Mouse (Mus musculus): ENCODE measurements at regions not wholly inside any gene's neighbourhood (a gene's known extent, or its start where the extent isn't known, plus 50 kb on each side); places are given as distances from the start of the nearest gene placed in this dataset.
A peak's percentile ranks its signal among the peaks of the same experiment; 100 is the strongest.

- no peak for DNase-seq (ENCODE audit: low spot score)
Measured at GRCm38 (mm10) chr13:112037731-112038380, 229.1 kb upstream of the Map3k1 start.

- peak; percentile 57 for DNase-seq (ENCODE audit: low spot score)
Measured at GRCm38 (mm10) chr13:112038556-112039304, 229.9 kb upstream of the Map3k1 start.

GRCm38 (mm10) chr13:112039422-112040145, 230.8 kb upstream of the Map3k1 start:
- no peak for DNase-seq (ENCODE audit: low spot score)

GRCm38 (mm10) chr13:112043524-112044246, 234.9 kb upstream of the Map3k1 start:
- DNase-seq (ENCODE audit: low spot score), result no peak

- no peak for DNase-seq (ENCODE audit: low spot score)
Measured at GRCm38 (mm10) chr13:112044372-112044771, 235.6 kb upstream of the Map3k1 start.

- DNase-seq (ENCODE audit: low spot score), result no peak
Measured at GRCm38 (mm10) chr13:112046247-112047211, 237.7 kb upstream of the Map3k1 start.

- no peak for DNase-seq (ENCODE audit: low spot score)
Measured at GRCm38 (mm10) chr13:112047408-112047807, 238.6 kb upstream of the Map3k1 start.

- no peak for DNase-seq (ENCODE audit: low spot score)
Measured at GRCm38 (mm10) chr13:112047874-112048273, 239.1 kb upstream of the Map3k1 start.

GRCm38 (mm10) chr13:112048327-112048726, 239.5 kb upstream of the Map3k1 start:
- no peak for DNase-seq (ENCODE audit: low spot score)

GRCm38 (mm10) chr13:112050892-112051291, 237.4 kb upstream of the Ankrd55 start:
- no peak for DNase-seq (ENCODE audit: low spot score)

GRCm38 (mm10) chr13:112052011-112052410, 236.2 kb upstream of the Ankrd55 start:
- DNase-seq (ENCODE audit: low spot score), result no peak

GRCm38 (mm10) chr13:112052456-112052855, 235.8 kb upstream of the Ankrd55 start:
- no peak for DNase-seq (ENCODE audit: low spot score)

- DNase-seq (ENCODE audit: low spot score), result no peak
Measured at GRCm38 (mm10) chr13:112054879-112055371, 233.3 kb upstream of the Ankrd55 start.

GRCm38 (mm10) chr13:112058218-112058617, 230.0 kb upstream of the Ankrd55 start:
- no peak for DNase-seq (ENCODE audit: low spot score)

- no peak for DNase-seq (ENCODE audit: low spot score)
Measured at GRCm38 (mm10) chr13:112058771-112059170, 229.5 kb upstream of the Ankrd55 start.

- no peak for DNase-seq (ENCODE audit: low spot score)
Measured at GRCm38 (mm10) chr13:112062024-112062423, 226.2 kb upstream of the Ankrd55 start.

- DNase-seq (ENCODE audit: low spot score), result no peak
Measured at GRCm38 (mm10) chr13:112063409-112064111, 224.7 kb upstream of the Ankrd55 start.

- no peak for DNase-seq (ENCODE audit: low spot score)
Measured at GRCm38 (mm10) chr13:112064681-112065080, 223.6 kb upstream of the Ankrd55 start.

GRCm38 (mm10) chr13:112067066-112067847, 221.0 kb upstream of the Ankrd55 start:
- no peak for DNase-seq (ENCODE audit: low spot score)
